Mouse (Mus musculus) CH12.LX (cell line): ENCODE results near the gene Cdyl2.

Experiments
- CHD2 ChIP-seq: IDR thresholded peaks from 2 replicates; pipeline ENCODE4 v1.6.1; 2011; ENCODE audit warnings: low read length, improper control_type of control experiment
- POLR2A ChIP-seq: IDR thresholded peaks from 2 replicates; pipeline ENCODE4 v1.6.1; 2011; ENCODE audit warnings: low read depth, mild to moderate bottlenecking, improper control_type of control experiment, low read length

- TF ChIP-seq POLR2A (no peak), CHD2 (no peak)
These were observed 63.8 kb downstream of the Cdyl2 start for GRCm38 (mm10) chr8:116668977-116669376.
